Mouse (Mus musculus): ENCODE results near the gene Cpped1.

The Cpped1 gene

GRCm38 (mm10) chr16:11909035-11909591 lies at the start of gene Cpped1:
Gene Cpped1, minus strand, starts transcription at chr16:11909445.
- DNase-seq (ENCODE audit: low read depth) = peak; percentile 76

GRCm38 (mm10) chr16:11940477-11940876 lies 31.2 kb upstream of the Cpped1 start:
- peak; percentile 36 for DNase-seq (ENCODE audit: low read depth)

GRCm38 (mm10) chr16:11910801-11911200 lies 1.6 kb upstream of the Cpped1 start:
- no peak for DNase-seq (ENCODE audit: low read depth)

GRCm38 (mm10) chr16:11909817-11910216 lies 572 bp upstream of the Cpped1 start:
- no peak for DNase-seq (ENCODE audit: low read depth)

GRCm38 (mm10) chr16:11908461-11909014 lies 707 bp downstream of the Cpped1 start:
- peak; percentile 40 for DNase-seq (ENCODE audit: low read depth)

GRCm38 (mm10) chr16:11907816-11908215 lies 1.4 kb downstream of the Cpped1 start:
- no peak for DNase-seq (ENCODE audit: low read depth)

- no peak for DNase-seq (ENCODE audit: low read depth)
Measured at GRCm38 (mm10) chr16:11906906-11907305, 2.3 kb downstream of the Cpped1 start.

GRCm38 (mm10) chr16:11905216-11905615 lies 4.0 kb downstream of the Cpped1 start:
- DNase-seq (ENCODE audit: low read depth) = no peak

GRCm38 (mm10) chr16:11902007-11902406 lies 7.2 kb downstream of the Cpped1 start:
- no peak for DNase-seq (ENCODE audit: low read depth)

- DNase-seq (ENCODE audit: low read depth) = no peak
Measured at GRCm38 (mm10) chr16:11900341-11900740, 8.9 kb downstream of the Cpped1 start.

- DNase-seq (ENCODE audit: low read depth) = no peak
Measured at GRCm38 (mm10) chr16:11896411-11896810, 12.8 kb downstream of the Cpped1 start.

- no peak for DNase-seq (ENCODE audit: low read depth)
Measured at GRCm38 (mm10) chr16:11894877-11895276, 14.4 kb downstream of the Cpped1 start.

GRCm38 (mm10) chr16:11890186-11890585 lies 19.1 kb downstream of the Cpped1 start:
- no peak for DNase-seq (ENCODE audit: low read depth)

GRCm38 (mm10) chr16:11889741-11890140 lies 19.5 kb downstream of the Cpped1 start:
- no peak for DNase-seq (ENCODE audit: low read depth)

- no peak for DNase-seq (ENCODE audit: low read depth)
Measured at GRCm38 (mm10) chr16:11881795-11882194, 27.4 kb downstream of the Cpped1 start.

GRCm38 (mm10) chr16:11880461-11880860 lies 28.8 kb downstream of the Cpped1 start:
- no peak for DNase-seq (ENCODE audit: low read depth)

GRCm38 (mm10) chr16:11879196-11879595 lies 30.0 kb downstream of the Cpped1 start:
- DNase-seq (ENCODE audit: low read depth) = no peak

- no peak for DNase-seq (ENCODE audit: low read depth)
Measured at GRCm38 (mm10) chr16:11875227-11875626, 34.0 kb downstream of the Cpped1 start.

GRCm38 (mm10) chr16:11873292-11873691 lies 36.0 kb downstream of the Cpped1 start:
- no peak for DNase-seq (ENCODE audit: low read depth)

GRCm38 (mm10) chr16:11868486-11868885 lies 40.8 kb downstream of the Cpped1 start:
- no peak for DNase-seq (ENCODE audit: low read depth)

GRCm38 (mm10) chr16:11852716-11853605 lies 56.3 kb downstream of the Cpped1 start:
- DNase-seq (ENCODE audit: low read depth) = no peak

- DNase-seq (ENCODE audit: low read depth) = no peak
Measured at GRCm38 (mm10) chr16:11848990-11849658, 60.1 kb downstream of the Cpped1 start.

- no peak for DNase-seq (ENCODE audit: low read depth)
Measured at GRCm38 (mm10) chr16:11845309-11845708, 63.9 kb downstream of the Cpped1 start.
